Mouse (Mus musculus): ENCODE measurements around the gene Dnajc3. TPM values are rescaled to one million over a fixed set of nuclear protein-coding genes. Genes with fewer than 3 reads are reported as not detected.

The Dnajc3 gene
- total and polyA plus RNA-seq, 3 experiments, result 12.7 to 18.5 TPM; not detected in 1

- Histone ChIP-seq H3K9me3 (replicated peaks; ENCODE audit: insufficient read depth, low read length) (no peaks in the 10 kb centered on the region), H3K27me3 (ENCODE audit: control insufficient read depth in 1 of 2, insufficient read depth in 2 of 2, low read length in 2 of 2) (no peaks in the 10 kb centered on the region), H3K79me2 (ENCODE audit: control insufficient read depth, insufficient read depth, low read length, poor library complexity) (no peaks in the 10 kb centered on the region), H3K4me1 (ENCODE audit: control insufficient read depth in 1 of 2, insufficient read depth in 2 of 2, low read length in 2 of 2) (peaks cover 0 to under 1% of the 10 kb centered on the region in 2 experiments; a peak in 2 of 4 replicates), H3K9ac (ENCODE audit: control insufficient read depth, low read depth, low read length, poor library complexity, severe bottlenecking) (no peak overlapping the region), H3K36me3 (ENCODE audit: control insufficient read depth in 1 of 2, insufficient read depth in 2 of 2, low read length in 2 of 2) (no peaks in the 10 kb centered on the region), H3K4me3 (ENCODE audit: control insufficient read depth in 1 of 2, insufficient read depth in 1 of 2, low read depth in 2 of 2, low read length in 2 of 2) (no peak overlapping the region), H3K27ac (ENCODE audit: control insufficient read depth, low read depth, low read length) (no peak overlapping the region)
- no peak for TF ChIP-seq ZC3H11A (IDR thresholded peaks at IDR 0.05; ENCODE audit: low read depth, low read length)
- no peak for TF ChIP-seq POLR2A (IDR thresholded peaks at IDR 0.05; ENCODE audit: control insufficient read depth in 1 of 2, insufficient read depth in 1 of 2, low read depth in 1 of 2, low read length in 2 of 2, poor library complexity in 1 of 2)
- no peak for TF ChIP-seq MAX (IDR thresholded peaks at IDR 0.05; ENCODE audit: low read length)
- TF ChIP-seq MAFK (IDR thresholded peaks at IDR 0.05; ENCODE audit: borderline replicate concordance, low read depth, low read length), result no peak
- TF ChIP-seq ZKSCAN1 (IDR thresholded peaks at IDR 0.05; ENCODE audit: low read depth, low read length), result no peak
- no peak for TF ChIP-seq E2F4 (IDR thresholded peaks at IDR 0.05; ENCODE audit: borderline replicate concordance, low read depth, low read length)
- TF ChIP-seq HCFC1 (IDR thresholded peaks at IDR 0.05; ENCODE audit: low read depth, low read length), result no peak
- TF ChIP-seq SIN3A (IDR thresholded peaks at IDR 0.05; ENCODE audit: low read length), result no peak
- TF ChIP-seq TCF12 (IDR thresholded peaks at IDR 0.05; ENCODE audit: low read depth, low read length), result no peak
- no peak for TF ChIP-seq JUND (IDR thresholded peaks at IDR 0.05; ENCODE audit: low read depth, low read length)
- no peak for DNase-seq (ENCODE audit: low read depth, low spot score)
Measured at GRCm38 (mm10) chr14:118929779-118930178, 8.0 kb upstream of the Dnajc3 start.

DNA sequence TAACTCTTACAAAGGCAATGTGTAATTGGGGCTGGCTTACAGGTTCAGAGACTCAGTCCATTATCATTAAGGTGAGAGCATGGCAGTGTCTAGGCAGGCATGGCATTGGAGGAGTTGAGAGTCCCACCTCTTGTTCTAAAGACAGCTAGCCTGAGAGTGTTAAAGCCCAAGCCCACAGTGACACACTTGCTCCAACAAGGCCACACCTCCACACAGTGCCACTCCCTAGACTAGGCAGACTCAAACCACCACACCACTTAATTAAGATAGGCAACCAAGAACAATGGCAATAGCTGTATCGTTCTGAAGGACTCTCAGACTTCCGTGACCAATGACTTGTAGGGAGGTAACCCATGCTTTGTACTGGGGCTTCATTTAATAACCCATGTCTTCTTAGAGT lies 7.0 kb upstream of the Dnajc3 start:
- no peak overlapping the region for H3K4me3 ChIP-seq (ENCODE audit: control insufficient read depth in 1 of 2, insufficient read depth in 1 of 2, low read depth in 2 of 2, low read length in 2 of 2)
- no peaks in the 10 kb centered on the region for H3K27me3 ChIP-seq (ENCODE audit: control insufficient read depth in 1 of 2, insufficient read depth in 2 of 2, low read length in 2 of 2)
- no peaks in the 10 kb centered on the region for H3K36me3 ChIP-seq (ENCODE audit: control insufficient read depth in 1 of 2, insufficient read depth in 2 of 2, low read length in 2 of 2)
- no peak overlapping the region for H3K27ac ChIP-seq (ENCODE audit: control insufficient read depth, low read depth, low read length)
- H3K9me3 ChIP-seq (replicated peaks; ENCODE audit: insufficient read depth, low read length), result no peaks in the 10 kb centered on the region
- DNase-seq (ENCODE audit: low read depth, low spot score), result no peak
- no peaks in the 10 kb centered on the region for H3K79me2 ChIP-seq (ENCODE audit: control insufficient read depth, insufficient read depth, low read length, poor library complexity)
- H3K9ac ChIP-seq (ENCODE audit: control insufficient read depth, low read depth, low read length, poor library complexity, severe bottlenecking), result no peak overlapping the region
- TF ChIP-seq NELFE (IDR thresholded peaks at IDR 0.05; ENCODE audit: low read depth, low read length), result no peak
- no peak for TF ChIP-seq SIN3A (IDR thresholded peaks at IDR 0.05; ENCODE audit: low read length)
- no peak for TF ChIP-seq ZC3H11A (IDR thresholded peaks at IDR 0.05; ENCODE audit: low read depth, low read length)
- no peak for TF ChIP-seq E2F4 (IDR thresholded peaks at IDR 0.05; ENCODE audit: borderline replicate concordance, low read depth, low read length)
- TF ChIP-seq CHD1 (IDR thresholded peaks at IDR 0.05; ENCODE audit: low read depth, low read length), result no peak
- TF ChIP-seq ELF1 (IDR thresholded peaks at IDR 0.05; ENCODE audit: low read depth, low read length), result no peak
- TF ChIP-seq SMC3 (IDR thresholded peaks at IDR 0.05; ENCODE audit: low read depth, low read length), result no peak
- TF ChIP-seq MAZ (IDR thresholded peaks at IDR 0.05; ENCODE audit: low read depth, low read length), result no peak
- no peak for TF ChIP-seq GABPA (IDR thresholded peaks at IDR 0.05; ENCODE audit: low read depth, low read length)
- no peak for TF ChIP-seq MAX (IDR thresholded peaks at IDR 0.05; ENCODE audit: low read length)
- TF ChIP-seq USF2 (IDR thresholded peaks at IDR 0.05; ENCODE audit: borderline replicate concordance in 1 of 2, insufficient read depth in 1 of 2, low read depth in 1 of 2, low read length in 2 of 2), result no peak
- TF ChIP-seq RAD21 (IDR thresholded peaks at IDR 0.05; ENCODE audit: low read depth, low read length), result no peak
- TF ChIP-seq ZNF384 (IDR thresholded peaks at IDR 0.05; ENCODE audit: low read depth, low read length), result no peak
- no peak for TF ChIP-seq POLR2AphosphoS2 (IDR thresholded peaks at IDR 0.05; ENCODE audit: low read length)
- no peak for TF ChIP-seq HCFC1 (IDR thresholded peaks at IDR 0.05; ENCODE audit: low read depth, low read length)
- no peak for TF ChIP-seq POLR2A (IDR thresholded peaks at IDR 0.05; ENCODE audit: control insufficient read depth in 1 of 2, insufficient read depth in 1 of 2, low read depth in 1 of 2, low read length in 2 of 2, poor library complexity in 1 of 2)
- no peak for TF ChIP-seq JUND (IDR thresholded peaks at IDR 0.05; ENCODE audit: low read depth, low read length)
- no peaks in the 10 kb centered on the region; a peak in 2 of 4 replicates for H3K4me1 ChIP-seq (ENCODE audit: control insufficient read depth in 1 of 2, insufficient read depth in 2 of 2, low read length in 2 of 2)
